Mouse (Mus musculus) kidney, adult 2 months (tissue): ENCODE measurements around the gene Gm10037.
"Not testable (repeated sequence)": the region's sequence is repeated elsewhere in the genome, so short reads cannot be mapped to it uniquely, and the experiment has no call there.

Experiments used
- CTCF ChIP-seq: fragments of 200-500 bp; conservative IDR thresholded peaks from 2 replicates; pipeline ENCODE4 v1.5.1; 2011; ENCODE audit warnings: low read depth, mild to moderate bottlenecking, control low read depth, low read length, moderate library complexity, mixed read lengths; ENCODE audit not compliant: insufficient read depth, insufficient read length
- POLR2A ChIP-seq: fragments of 200-500 bp; IDR thresholded peaks from one replicate; pipeline ENCODE4 v1.6.1; 2011; ENCODE audit warnings: low read depth, low read length, control low read depth

DNA sequence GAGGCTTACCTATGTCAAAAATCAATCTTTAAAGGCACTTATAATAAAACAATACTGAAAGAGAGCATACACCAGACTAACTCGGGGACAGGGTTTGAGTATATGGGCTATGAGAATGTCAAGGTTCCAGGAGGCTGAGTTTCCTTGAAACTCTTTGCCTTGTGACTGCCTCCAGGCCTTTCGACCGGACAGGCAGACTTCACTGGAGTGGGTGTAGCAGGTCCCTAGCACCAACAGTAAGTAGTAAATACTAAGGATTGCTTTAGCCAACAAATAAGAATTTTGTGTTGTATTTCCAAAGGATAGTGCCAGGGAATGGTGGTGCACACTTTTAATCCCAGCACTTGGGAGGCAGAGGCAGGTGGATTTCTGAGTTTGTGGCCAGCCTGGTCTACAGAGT, 31.8 kb upstream of the Gm10037 start:
- TF ChIP-seq CTCF, POLR2A: not testable (repeated sequence)
